Mouse (Mus musculus): Measurements from ENCODE around the gene Cnnm2.

- TF ChIP-seq POLR2A (IDR thresholded peaks at IDR 0.05; ENCODE audit: insufficient read depth, low read depth, low read length) (no peak), CTCF (IDR thresholded peaks at IDR 0.05; ENCODE audit: insufficient read depth, low read depth, low read length) (no peak)
These were observed 44.7 kb downstream of the Cnnm2 start for GRCm38 (mm10) chr19:46805933-46806688.

Data from olfactory bulb, adult 2 months (tissue).